Comparison of ENCODE assay signal across 10 mouse cellular contexts in genomic region chr3:135245733-135246132, GRCm38 (mm10). TPM values are rescaled to one million over a fixed set of nuclear protein-coding genes. Genes with fewer than 3 reads are reported as not detected.
DNase-seq lines count a peak whose midpoint lies in the region; ATAC-seq and TF ChIP-seq lines count a peak whose summit lies in the region.
"Had no signal": no experiment of that assay in that cellular context is flagged by ENCODE, and none has a peak within 500 bp of the region (broad histone marks: within the 10 kb centered on the region; RNA-seq: fewer than 3 reads in every experiment).

No protein-coding gene starts in this region.

- no peak overlapping the region for H3K27ac ChIP-seq in heart, postnatal 0 days (ENCODE audit: low read depth)
- H3K27ac ChIP-seq: intestine, embryonic 15.5 days had no signal

- no peak overlapping the region for H3K4me2 ChIP-seq in heart, postnatal 0 days (ENCODE audit: low read depth, low read length)
- H3K4me2 ChIP-seq: intestine, embryonic 15.5 days had no signal

- H3K27me3 ChIP-seq in heart, postnatal 0 days (ENCODE audit: control insufficient read depth, insufficient read depth, low read length), result no peaks in the 10 kb centered on the region
- H3K27me3 ChIP-seq: intestine, embryonic 15.5 days had no signal

- peak; percentile 7 for DNase-seq in heart, postnatal 0 days (ENCODE audit: low spot score)
- DNase-seq in heart, adult 18-20 months, result no peak
- DNase-seq in 3T3-L1 (ENCODE audit: low read depth, low spot score) (peak; percentile 66), ES-CJ7 (ENCODE audit: low read depth, low spot score) (peak; percentile 25)
- DNase-seq in embryo, embryonic 11.5 days (ENCODE audit: low read depth, low spot score), result peak; percentile 7
- no peak for DNase-seq in urinary bladder, adult 2 months (ENCODE audit: low spot score)
- DNase-seq in gastrocnemius, adult 8-10 months (ENCODE audit: low spot score in 2 of 2), result no peak
- DNase-seq: lung, adult 2 months had no signal

- peak; percentile 45 for TF ChIP-seq CTCF in heart, postnatal 0 days (IDR thresholded peaks at IDR 0.05; ENCODE audit: low read depth)

- H3K9me3 ChIP-seq in heart, postnatal 0 days (replicated peaks; ENCODE audit: control insufficient read depth, low read length), result no peaks in the 10 kb centered on the region
- H3K9me3 ChIP-seq: intestine, embryonic 15.5 days had no signal

- TF ChIP-seq EP300 in heart, postnatal 0 days (IDR thresholded peaks at IDR 0.05; ENCODE audit: low read depth), result no peak

- no peak for ATAC-seq in heart, postnatal 0 days (ENCODE audit: insufficient read depth, low read depth)
- no peak for ATAC-seq in megakaryocyte, adult 5-6 weeks (ENCODE audit: poor library complexity, severe bottlenecking)
- ATAC-seq: intestine, embryonic 15.5 days had no signal

- H3K4me1 ChIP-seq in heart, postnatal 0 days (ENCODE audit: control insufficient read depth, insufficient read depth), result no peaks in the 10 kb centered on the region
- H3K4me1 ChIP-seq: intestine, embryonic 15.5 days had no signal

- H3K36me3 ChIP-seq in heart, postnatal 0 days (replicated peaks; ENCODE audit: control insufficient read depth, insufficient read depth, low read length), result peaks cover 89% of the 10 kb centered on the region

- no peak overlapping the region for H3K9ac ChIP-seq in heart, postnatal 0 days (replicated peaks; ENCODE audit: low read depth, low read length)
- H3K9ac ChIP-seq: intestine, embryonic 15.5 days had no signal

- no peak overlapping the region for H3K4me3 ChIP-seq in heart, postnatal 0 days (ENCODE audit: low read depth, low read length)
- H3K4me3 ChIP-seq: intestine, embryonic 15.5 days had no signal

RNA-seq across cellular contexts. Expression of gene Cenpe, which starts 33.4 kb away (rescaled TPM):
- total RNA-seq in heart, postnatal 0 days (2014; rRNA removed; ENCODE audit: low replicate concordance), result 2.4 and 6.0 TPM in 2 replicates
- 4.9 and 5.5 TPM in 2 replicates for polyA plus RNA-seq in heart, postnatal 0 days (2015; fragmentation: Nextera tagmentation; extraction: Ambion mirVana)
- total RNA-seq in heart, adult 18-20 months (2021), result 1 to 10 TPM in 1 of 2 experiments, under 1 TPM in 1; 0.82 to 1.1 TPM
- polyA plus RNA-seq in urinary bladder, adult 2 months (2012; rRNA removed), result 0.96 and 1.7 TPM in 2 replicates
- total RNA-seq in gastrocnemius, adult 8-10 months (2022), result under 1 TPM; 0.02 to 0.24 (median 0.14) TPM
- 45.5 and 53.2 TPM in 2 replicates for total RNA-seq in megakaryocyte, adult 5-6 weeks (2015)
- total RNA-seq in megakaryocyte, adult 5-6 weeks (2017), result 82.3 and 85.2 TPM in 2 replicates

RNA-seq across cellular contexts. Expression of gene Bdh2, which starts 35.3 kb away (rescaled TPM):
- total RNA-seq in heart, postnatal 0 days (2014; rRNA removed; ENCODE audit: low replicate concordance), result 3.2 TPM in 1 of 2 replicates, not detected in the other
- 2.7 TPM in 2 replicates for polyA plus RNA-seq in heart, postnatal 0 days (2015; fragmentation: Nextera tagmentation; extraction: Ambion mirVana)
- total RNA-seq in heart, adult 18-20 months (2021), result 1 to 10 TPM; 3.2 to 4.6 TPM
- polyA plus RNA-seq in urinary bladder, adult 2 months (2012; rRNA removed), result 13.3 and 13.7 TPM in 2 replicates
- 1 to 10 TPM; 1.4 to 2.7 (median 2.3) TPM for total RNA-seq in gastrocnemius, adult 8-10 months (2022)
- not detected in 2 replicates for total RNA-seq in megakaryocyte, adult 5-6 weeks (2015)
- total RNA-seq in megakaryocyte, adult 5-6 weeks (2017), result not detected in 2 replicates

Comparison
In these comparisons a context has a peak if more than half of its experiments do, and no peak if none do; other contexts are left out.
1. DNase-seq: peak in heart, postnatal 0 days (single experiment), 3T3-L1 (single experiment), ES-CJ7 (single experiment) and embryo, embryonic 11.5 days (single experiment); none in heart, adult 18-20 months (0 of 2), urinary bladder, adult 2 months (single experiment) and gastrocnemius, adult 8-10 months (0 of 2).